Mouse (Mus musculus) right cerebral cortex, postnatal 14 days (tissue): ENCODE measurements around the gene Sart1.
A peak's percentile ranks its signal among the peaks of the same experiment; 100 is the strongest.

Experiments
- DNase-seq: peaks from one replicate; pipeline ENCODE4 v3.0.0; 2022

Sart1 gene

DNA sequence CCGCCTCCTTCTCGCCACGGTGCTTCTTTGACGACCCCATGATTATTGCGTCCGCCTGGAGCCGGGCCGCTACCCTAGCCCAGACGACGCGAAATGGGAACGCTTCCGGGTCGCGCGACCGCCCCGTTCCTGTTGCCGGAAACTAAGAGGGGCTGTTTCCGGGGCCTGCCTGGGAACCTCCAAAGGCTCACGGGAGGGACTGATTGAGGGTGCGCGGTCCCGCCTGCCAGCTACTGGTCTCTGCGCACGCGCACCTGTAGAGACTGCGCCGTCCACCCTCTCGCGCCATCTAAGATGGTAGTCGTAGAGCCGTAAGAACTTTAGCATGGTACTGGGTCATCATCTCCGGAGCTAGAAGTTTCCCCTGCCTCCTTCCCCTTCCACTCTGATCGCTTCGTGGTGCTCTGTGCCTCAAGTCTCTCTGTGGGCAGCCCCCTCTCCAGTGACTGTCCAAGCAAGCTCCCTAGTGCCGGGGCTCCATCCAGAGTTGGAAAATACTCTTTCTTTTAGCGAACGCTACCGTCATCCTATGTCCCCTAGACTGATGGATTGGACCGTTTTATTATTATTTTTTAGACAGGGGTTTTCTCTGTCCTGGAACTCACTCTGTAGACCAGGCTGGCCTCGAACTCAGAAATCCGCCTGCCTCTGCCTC, at the start of gene Sart1:
Gene Sart1, minus strand, starts transcription at position 116 of the 655 bp plus-strand sequence.
- peak; percentile 95 for DNase-seq

GRCm38 (mm10) chr19:5433951-5434350, 45.4 kb upstream of the Sart1 start:
- no peak for DNase-seq

- DNase-seq, result no peak
These were observed 44.7 kb upstream of the Sart1 start for GRCm38 (mm10) chr19:5432992-5433852.

DNA sequence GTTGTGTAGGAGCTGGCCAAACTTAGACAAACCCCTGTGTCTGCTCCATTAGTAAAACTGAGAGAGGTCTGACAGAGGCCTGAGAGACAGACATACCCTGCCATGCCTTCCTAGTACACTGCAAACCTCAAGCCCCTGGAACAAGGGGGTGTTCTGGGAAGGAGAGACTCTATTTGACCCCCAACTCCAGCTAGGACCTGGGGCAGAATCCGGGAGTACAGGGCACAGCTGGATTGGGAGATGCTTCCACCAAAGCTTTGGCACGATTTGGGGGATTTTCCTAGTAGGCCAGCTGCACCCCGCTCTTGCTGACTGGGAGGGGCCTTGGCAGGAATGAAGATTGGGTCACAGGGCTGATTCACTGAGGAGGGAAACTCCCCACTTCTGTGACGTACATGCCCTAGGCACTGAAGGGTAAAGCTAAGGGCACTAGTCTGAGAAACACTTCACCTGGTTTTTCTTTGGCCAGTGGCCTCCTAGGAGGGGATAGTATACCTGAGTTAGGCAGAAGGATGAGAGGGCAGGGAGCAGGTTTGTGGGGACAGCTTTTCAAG, 43.5 kb upstream of the Sart1 start:
- DNase-seq, result no peak

GRCm38 (mm10) chr19:5430408-5430807, 41.9 kb upstream of the Sart1 start:
- DNase-seq, result no peak

GRCm38 (mm10) chr19:5429806-5430205, 41.3 kb upstream of the Sart1 start:
- DNase-seq, result peak; percentile 19

GRCm38 (mm10) chr19:5429219-5429618, 40.7 kb upstream of the Sart1 start:
- DNase-seq, result no peak

GRCm38 (mm10) chr19:5428083-5428482, 39.6 kb upstream of the Sart1 start:
- DNase-seq, result no peak

DNA sequence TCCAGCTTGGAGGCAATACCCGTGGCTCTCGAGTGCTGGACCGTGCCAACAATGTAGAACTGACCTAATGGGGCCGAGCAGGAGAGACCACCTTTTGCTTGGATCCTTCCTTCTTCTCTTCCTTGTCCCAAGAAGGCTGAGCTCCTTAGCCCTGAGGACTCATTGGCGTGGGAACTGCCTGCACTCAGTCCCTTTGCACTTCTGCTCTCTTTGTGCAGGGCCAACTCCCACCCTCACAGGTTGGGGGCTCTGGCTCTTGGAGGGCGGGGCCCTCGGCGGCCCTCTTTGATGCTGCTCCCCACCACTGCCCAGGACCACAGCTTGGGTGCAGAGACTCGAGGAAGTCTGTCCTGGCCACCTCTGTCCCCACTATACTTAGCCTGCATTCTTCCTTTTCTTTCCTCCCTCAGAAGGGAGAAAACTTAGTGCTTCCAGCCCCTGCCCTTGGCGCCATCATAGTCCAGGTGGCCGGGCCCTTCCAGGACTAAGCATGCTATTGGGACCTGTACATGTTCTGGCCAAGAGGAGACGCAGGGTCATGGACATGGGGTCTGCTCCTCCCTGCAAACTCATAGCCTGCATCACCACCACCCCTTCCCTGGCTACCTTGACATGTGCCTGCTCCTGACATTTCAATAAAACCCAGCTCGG, 38.3 kb upstream of the Sart1 start:
- DNase-seq, result no peak

- no peak for DNase-seq
These were observed 37.5 kb upstream of the Sart1 start for GRCm38 (mm10) chr19:5425906-5426565.

GRCm38 (mm10) chr19:5424782-5425741, 36.6 kb upstream of the Sart1 start, which contains the start of the genes Drap1 and AI837181:
TSS of gene Drap1 (minus strand) at chr19:5424979.
TSS of gene AI837181 (plus strand) at chr19:5425144.
- peak; percentile 96 for DNase-seq

DNA sequence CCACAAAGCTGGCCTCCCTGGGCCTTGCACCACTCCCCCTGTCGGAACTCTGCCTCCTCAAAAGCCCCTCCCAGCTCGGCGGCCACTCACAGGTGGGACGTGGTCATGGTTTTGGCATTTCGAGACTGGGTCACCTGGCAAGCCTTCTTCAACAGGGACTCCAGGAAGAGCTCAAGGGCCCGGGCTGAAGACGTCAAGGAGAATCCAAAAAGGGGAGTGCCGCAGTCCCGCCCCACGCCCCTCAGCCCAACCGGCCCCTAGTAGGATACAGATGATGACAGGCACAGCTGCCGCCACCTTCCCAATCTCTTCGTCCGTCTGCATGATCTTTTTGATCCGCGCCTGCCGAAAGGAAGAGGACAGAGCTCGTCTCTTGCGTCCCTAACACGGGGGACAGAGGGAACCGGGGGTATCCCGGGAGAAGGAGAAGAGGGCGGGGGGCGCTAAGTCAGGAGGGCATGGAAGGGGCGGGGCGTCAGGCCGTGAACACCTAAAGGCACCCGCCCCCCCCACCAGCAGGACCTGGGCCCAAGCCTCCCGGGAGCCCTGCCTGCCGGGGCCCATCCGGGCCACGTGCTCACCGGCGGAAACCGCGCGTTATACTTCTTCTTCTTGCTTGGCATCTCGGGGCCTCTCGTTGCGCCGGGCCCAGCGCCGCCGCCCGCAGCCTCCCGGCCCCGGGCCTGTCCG, 35.7 kb upstream of the Sart1 start:
- DNase-seq, result peak; percentile 63

DNA sequence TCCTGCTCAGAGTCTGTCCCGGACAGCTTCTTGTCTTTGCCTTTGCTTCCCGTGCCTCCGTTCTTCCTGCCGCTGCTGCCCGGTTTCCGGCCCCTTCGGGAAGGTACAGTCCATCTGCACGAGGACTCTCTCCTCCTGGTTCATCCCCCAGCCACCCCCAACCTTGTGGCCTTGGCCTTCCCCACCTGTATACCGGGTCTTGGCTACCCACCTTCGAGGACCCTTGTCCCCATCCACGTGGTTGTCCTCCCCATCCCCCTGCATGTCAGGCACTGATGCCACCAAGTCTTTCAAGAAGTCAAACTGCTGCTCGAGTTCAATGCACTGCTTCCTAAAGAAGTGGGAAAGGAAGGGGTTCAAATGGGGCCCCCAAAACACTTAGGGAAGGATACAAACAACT, 35.1 kb upstream of the Sart1 start:
- DNase-seq, result no peak

DNA sequence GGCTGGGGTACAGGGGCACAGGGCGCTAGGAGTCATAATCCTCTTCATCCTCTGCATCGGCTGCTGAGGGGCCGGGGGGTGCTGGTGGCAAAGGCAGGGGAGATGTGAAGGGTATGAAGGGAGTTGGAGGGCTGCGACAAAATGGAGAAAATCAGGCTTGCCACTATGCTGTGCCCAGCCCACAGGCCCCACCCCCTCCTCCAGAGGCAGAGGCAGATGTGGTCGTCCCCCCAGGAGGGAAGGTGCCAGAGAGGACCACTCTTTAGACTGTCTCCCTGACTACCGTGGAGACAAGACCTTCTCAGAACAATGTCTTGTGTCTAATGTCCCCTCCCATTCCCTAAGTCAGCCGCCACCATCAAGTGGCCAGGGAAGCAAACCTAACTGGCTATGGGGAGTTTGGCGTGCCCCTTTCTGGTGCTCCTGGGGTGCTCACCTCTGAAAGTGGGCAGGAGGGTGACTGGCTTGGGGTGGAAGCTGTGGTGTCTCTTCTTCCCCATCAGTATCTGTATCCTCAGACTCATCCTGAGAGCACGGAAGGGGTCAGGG, 34.5 kb upstream of the Sart1 start:
- no peak for DNase-seq

DNA sequence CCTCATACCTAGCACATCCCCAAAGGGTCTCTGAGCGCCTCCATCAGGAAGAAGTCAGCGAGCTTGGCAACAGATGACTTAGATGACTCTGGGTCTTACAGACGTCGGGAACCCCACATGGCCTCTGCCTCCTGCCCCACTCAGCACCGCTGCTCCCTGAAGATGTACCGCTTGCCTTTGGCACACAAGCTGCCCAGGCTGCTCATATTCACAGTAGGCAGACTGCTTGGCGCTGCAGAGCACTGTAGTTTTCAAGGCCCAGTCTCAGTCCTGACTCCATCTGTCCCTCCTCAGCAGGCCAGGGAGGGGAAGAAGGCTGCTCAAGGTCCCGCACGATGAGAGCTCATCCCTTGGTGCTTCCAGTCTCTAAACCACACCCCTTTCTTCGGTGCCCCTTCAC, 33.8 kb upstream of the Sart1 start:
- no peak for DNase-seq

DNA sequence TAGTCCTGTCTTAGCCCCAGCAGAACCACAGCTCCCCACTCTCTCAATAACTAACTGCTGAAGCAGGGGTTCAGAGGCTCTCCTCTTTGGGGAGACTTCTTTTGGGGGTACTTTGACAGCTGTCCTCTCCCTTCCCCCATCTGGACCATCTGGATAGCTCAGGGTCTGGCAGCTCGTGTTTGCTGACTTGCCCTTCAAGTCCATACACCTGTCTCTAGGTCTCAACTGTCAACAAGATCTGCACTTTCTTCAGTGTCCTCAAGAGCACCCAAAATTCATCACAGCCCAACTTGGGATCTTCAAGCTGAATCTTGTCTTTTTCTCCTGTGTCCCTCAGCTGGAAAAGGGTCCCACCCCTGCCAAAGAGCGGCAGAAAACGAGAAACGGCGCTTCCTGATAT, 33.3 kb upstream of the Sart1 start:
- no peak for DNase-seq

- DNase-seq, result no peak
These were observed 32.1 kb upstream of the Sart1 start for GRCm38 (mm10) chr19:5420579-5420978.

- DNase-seq, result no peak
These were observed 31.1 kb upstream of the Sart1 start for GRCm38 (mm10) chr19:5419630-5420029.

DNA sequence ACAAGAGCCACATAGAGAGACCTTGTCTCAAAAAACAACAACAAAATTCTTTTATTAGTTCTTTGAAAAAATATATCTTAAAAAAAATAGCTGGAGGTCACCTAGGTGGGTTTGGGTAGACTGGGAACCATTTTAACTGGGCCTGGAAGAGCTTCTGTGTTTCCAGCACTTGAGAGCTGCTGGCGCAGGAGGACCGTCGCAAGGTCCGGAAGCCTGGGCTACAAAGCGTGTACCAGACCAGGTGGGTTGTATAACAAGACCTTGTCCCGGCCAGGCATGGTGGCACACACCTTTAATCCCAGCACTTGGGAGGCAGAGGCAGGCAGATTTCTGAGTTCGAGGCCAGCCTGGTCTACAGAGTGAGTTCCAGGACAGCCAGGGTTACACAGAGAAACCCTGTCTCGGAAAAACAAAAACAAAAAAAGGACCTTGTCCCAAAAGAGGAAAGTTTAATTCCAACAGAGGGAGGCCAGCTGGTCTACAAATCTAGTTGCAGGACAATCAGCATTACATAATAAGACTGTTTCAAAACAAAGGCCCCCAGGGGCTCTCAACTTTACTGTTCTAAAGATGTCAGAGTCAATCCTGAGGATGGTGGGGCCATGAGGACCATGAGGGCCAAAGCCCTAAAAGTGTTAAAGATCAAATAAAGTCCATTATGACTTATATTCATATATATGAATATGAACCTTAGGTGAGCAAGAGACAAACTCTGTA, 30.4 kb upstream of the Sart1 start:
- DNase-seq, result no peak

DNA sequence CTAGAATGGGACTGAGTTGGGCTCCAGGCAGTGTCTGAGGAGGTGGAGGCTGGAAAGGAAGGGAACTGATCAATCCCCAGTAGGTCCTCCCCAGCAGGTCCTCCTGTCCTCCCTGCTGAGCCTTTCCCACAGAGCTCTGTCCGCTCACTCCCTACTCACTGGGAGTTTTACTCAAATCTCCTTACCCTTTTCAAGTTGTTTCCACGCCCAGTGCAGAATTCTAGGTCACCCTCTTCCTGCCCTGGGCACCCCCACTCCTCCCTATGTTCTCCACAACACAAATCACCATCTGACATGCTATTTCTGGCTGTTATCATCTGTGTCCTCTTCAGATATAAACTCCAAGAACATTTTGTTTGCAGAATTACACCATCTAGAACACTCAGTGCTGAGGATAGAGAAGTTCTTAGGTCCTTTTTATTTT, 26.0 kb upstream of the Sart1 start:
- DNase-seq, result no peak
